Mouse (Mus musculus) hindbrain, embryonic 13.5 days (tissue): Measurements from ENCODE around the gene Lclat1. TPM values are rescaled to one million over a fixed set of nuclear protein-coding genes. Genes with fewer than 3 reads are reported as not detected.

Source experiments
- ATAC-seq: fragments of 200-750 bp; cut with Nextera tagmentation; 2 replicates; pipeline ENCODE4 v1.8.0; 2017; ENCODE audit warnings: moderate TSS enrichment; ENCODE audit not compliant: low FRiP score
- H3K27ac ChIP-seq: fragments of 300-500 bp; sonication (generic); 2 replicates; pipeline ENCODE4 v1.5.1; 2015; ENCODE audit warnings: inconsistent platforms, mild to moderate bottlenecking, moderate library complexity
- H3K27me3 ChIP-seq: fragments of 300-500 bp; sonication (generic); 2 replicates; pipeline ENCODE4 v1.6.1; 2015; ENCODE audit warnings: mild to moderate bottlenecking, inconsistent platforms
- H3K36me3 ChIP-seq: fragments of 300-500 bp; sonication (generic); 2 replicates; pipeline ENCODE4 v1.6.1; 2015; ENCODE audit warnings: mild to moderate bottlenecking, inconsistent platforms
- H3K4me1 ChIP-seq: fragments of 300-500 bp; sonication (generic); replicated peaks from 2 replicates; pipeline ENCODE4 v1.6.1; 2015; ENCODE audit warnings: inconsistent platforms
- H3K4me2 ChIP-seq: fragments of 300-500 bp; sonication (generic); 2 replicates; pipeline ENCODE4 v1.6.1; 2015; ENCODE audit warnings: inconsistent platforms, mild to moderate bottlenecking, moderate library complexity
- H3K4me3 ChIP-seq: fragments of 300-500 bp; sonication (generic); 2 replicates; pipeline ENCODE4 v1.5.1; 2015; ENCODE audit warnings: mild to moderate bottlenecking, inconsistent platforms
- H3K9ac ChIP-seq: fragments of 300-500 bp; sonication (generic); 2 replicates; pipeline ENCODE4 v1.6.1; 2015; ENCODE audit warnings: mild to moderate bottlenecking, inconsistent platforms
- H3K9me3 ChIP-seq: fragments of 300-500 bp; sonication (generic); 2 replicates; pipeline ENCODE4 v1.6.1; 2016; ENCODE audit warnings: inconsistent platforms
- WGBS: fragments of 180-500 bp; shearing (Covaris S2); methylation state at CpG from one replicate; pipeline ENCODE4 v1.1.7; 2015; 5-methylcytosine and 5-hydroxymethylcytosine counted together
- polyA plus RNA-seq: library from polyadenylated mRNA; unstranded; fragments of >200 nt; fragmentation: Nextera tagmentation; extraction: Ambion mirVana; gene quantifications from 2 replicates; pipeline ENCODE4 v1.2.1, GENCODE M21; 2015

Gene Lclat1
- polyA plus RNA-seq, 1 experiment from 2014 or later = 9.1 TPM

- no peak overlapping the region for H3K27ac ChIP-seq
- H3K27me3 ChIP-seq = no peaks in the 10 kb centered on the region
- no peak overlapping the region for H3K9ac ChIP-seq
- no peak for ATAC-seq
- WGBS = 64% methylated on average over 5 of the region's 5 CpGs
- peaks cover 11% of the 10 kb centered on the region for H3K4me1 ChIP-seq
- H3K36me3 ChIP-seq = no peaks in the 10 kb centered on the region
- H3K4me3 ChIP-seq = no peak overlapping the region
- H3K4me2 ChIP-seq = no peak overlapping the region
- H3K9me3 ChIP-seq = no peaks in the 10 kb centered on the region
Measured at GRCm38 (mm10) chr17:73071725-73072263, 36.0 kb upstream of the Lclat1 start.

GRCm38 (mm10) chr17:73072286-73072685 lies 35.5 kb upstream of the Lclat1 start:
- 55% methylated on average over 8 of the region's 8 CpGs for WGBS
- H3K9ac ChIP-seq = no peak overlapping the region
- no peaks in the 10 kb centered on the region for H3K27me3 ChIP-seq
- H3K4me3 ChIP-seq = no peak overlapping the region
- no peak for ATAC-seq
- no peaks in the 10 kb centered on the region for H3K9me3 ChIP-seq
- H3K4me2 ChIP-seq = no peak overlapping the region
- no peak overlapping the region for H3K27ac ChIP-seq
- peaks cover 6% of the 10 kb centered on the region for H3K4me1 ChIP-seq
- no peaks in the 10 kb centered on the region for H3K36me3 ChIP-seq

GRCm38 (mm10) chr17:73074631-73075030 lies 33.2 kb upstream of the Lclat1 start:
- H3K4me1 ChIP-seq = no peaks in the 10 kb centered on the region
- no peaks in the 10 kb centered on the region for H3K36me3 ChIP-seq
- ATAC-seq = no peak
- H3K9ac ChIP-seq = no peak overlapping the region
- no peak overlapping the region for H3K4me2 ChIP-seq
- no peaks in the 10 kb centered on the region for H3K9me3 ChIP-seq
- H3K27me3 ChIP-seq = no peaks in the 10 kb centered on the region
- no peak overlapping the region for H3K4me3 ChIP-seq
- no peak overlapping the region for H3K27ac ChIP-seq
- whole genome bisulfite sequencing = 73% methylated on average over 3 of the region's 3 CpGs

- Histone ChIP-seq H3K9ac (no peak overlapping the region), H3K36me3 (no peaks in the 10 kb centered on the region), H3K9me3 (no peaks in the 10 kb centered on the region), H3K4me2 (no peak overlapping the region), H3K4me3 (no peak overlapping the region), H3K27ac (no peak overlapping the region), H3K27me3 (no peaks in the 10 kb centered on the region), H3K4me1 (no peaks in the 10 kb centered on the region)
- 66% methylated on average over 9 of the region's 9 CpGs for WGBS
- ATAC-seq = no peak
Measured at GRCm38 (mm10) chr17:73075238-73075890, 32.4 kb upstream of the Lclat1 start.

DNA sequence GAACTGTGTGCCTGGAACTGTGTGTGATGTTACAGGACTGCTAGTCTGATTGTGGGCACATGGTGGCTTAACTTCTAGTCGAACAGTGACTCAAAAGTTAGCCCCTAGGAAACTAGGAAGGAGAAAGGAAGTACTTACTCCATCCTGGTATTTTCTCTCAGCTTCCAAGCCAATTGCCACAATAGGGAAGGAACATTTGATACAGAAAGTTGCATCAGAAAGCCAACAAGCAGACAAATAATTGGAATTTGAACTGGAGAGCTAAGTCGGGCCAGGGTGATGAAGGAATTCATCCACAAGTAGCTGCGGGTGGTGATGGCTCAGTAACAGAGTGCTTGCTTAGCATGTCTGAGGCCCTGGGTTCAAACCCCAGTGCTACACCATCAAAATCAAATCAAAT lies 30.1 kb upstream of the Lclat1 start:
- Histone ChIP-seq H3K27me3 (no peaks in the 10 kb centered on the region), H3K9ac (no peak overlapping the region), H3K36me3 (no peaks in the 10 kb centered on the region), H3K4me1 (no peaks in the 10 kb centered on the region), H3K4me2 (no peak overlapping the region), H3K27ac (no peak overlapping the region), H3K9me3 (no peaks in the 10 kb centered on the region), H3K4me3 (no peak overlapping the region)
- WGBS = 91% methylated on average over 3 of the region's 3 CpGs
- no peak for ATAC-seq

DNA sequence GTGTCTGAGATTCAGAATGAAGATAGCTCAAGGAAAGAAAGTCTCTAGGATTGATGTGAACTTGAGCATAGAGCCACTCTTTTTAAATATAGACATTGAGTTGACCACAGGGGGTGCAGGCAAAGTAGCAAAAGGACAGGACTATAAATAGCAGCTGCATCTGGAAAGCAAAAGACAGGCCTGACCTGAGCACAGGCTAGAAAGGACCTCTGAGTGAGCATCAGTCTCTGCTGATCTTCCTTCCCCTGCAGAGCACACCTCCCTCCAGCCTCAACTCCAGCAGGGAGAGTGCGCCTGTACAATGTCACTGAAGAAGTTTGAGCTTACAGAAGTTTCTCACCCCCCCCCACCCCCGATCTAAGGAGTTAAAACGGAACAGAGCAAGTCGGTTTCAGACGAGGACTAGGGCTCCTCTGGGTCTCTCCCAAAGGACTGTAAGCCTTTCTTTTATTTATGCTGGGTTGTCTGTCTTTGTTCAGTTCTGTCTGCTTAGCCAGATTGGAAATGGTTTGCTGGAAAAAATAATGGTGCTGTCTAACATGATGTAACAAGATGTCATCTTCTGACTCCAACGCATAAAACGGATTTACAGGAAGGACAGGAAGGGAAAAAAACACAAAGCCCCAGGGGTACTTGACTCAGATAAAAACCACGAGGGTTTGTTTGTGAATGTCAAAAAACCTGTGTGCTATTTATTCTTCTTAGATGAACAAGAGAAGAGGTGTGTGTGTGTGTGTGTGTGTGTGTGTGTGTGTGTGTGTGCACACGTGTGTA lies 26.2 kb upstream of the Lclat1 start:
- WGBS = 57% methylated on average over 9 of the region's 9 CpGs

GRCm38 (mm10) chr17:73082506-73083196 lies 25.1 kb upstream of the Lclat1 start:
- Histone ChIP-seq H3K4me3 (no peak overlapping the region), H3K27me3 (no peaks in the 10 kb centered on the region), H3K27ac (no peak overlapping the region), H3K36me3 (no peaks in the 10 kb centered on the region), H3K9ac (no peak overlapping the region), H3K9me3 (no peaks in the 10 kb centered on the region), H3K4me1 (no peaks in the 10 kb centered on the region), H3K4me2 (no peak overlapping the region)
- WGBS = 79% methylated on average over 4 of the region's 4 CpGs
- no peak for ATAC-seq

More for the DNA sequence above, 26.2 kb upstream of the Lclat1 start:
- no peaks in the 10 kb centered on the region for H3K9me3 ChIP-seq
- H3K4me3 ChIP-seq = no peak overlapping the region
- no peak overlapping the region for H3K4me2 ChIP-seq
- H3K9ac ChIP-seq = no peak overlapping the region
- H3K36me3 ChIP-seq = no peaks in the 10 kb centered on the region
- no peaks in the 10 kb centered on the region for H3K27me3 ChIP-seq
- H3K4me1 ChIP-seq = no peaks in the 10 kb centered on the region
- no peak for ATAC-seq
- no peak overlapping the region for H3K27ac ChIP-seq

GRCm38 (mm10) chr17:73087045-73087910 lies 20.5 kb upstream of the Lclat1 start:
- WGBS = 67% methylated on average over 13 of the region's 13 CpGs
- Histone ChIP-seq H3K36me3 (no peaks in the 10 kb centered on the region), H3K4me2 (no peak overlapping the region), H3K4me1 (no peaks in the 10 kb centered on the region), H3K9me3 (no peaks in the 10 kb centered on the region), H3K27me3 (no peaks in the 10 kb centered on the region), H3K9ac (no peak overlapping the region), H3K4me3 (no peak overlapping the region), H3K27ac (no peak overlapping the region)
- no peak for ATAC-seq

DNA sequence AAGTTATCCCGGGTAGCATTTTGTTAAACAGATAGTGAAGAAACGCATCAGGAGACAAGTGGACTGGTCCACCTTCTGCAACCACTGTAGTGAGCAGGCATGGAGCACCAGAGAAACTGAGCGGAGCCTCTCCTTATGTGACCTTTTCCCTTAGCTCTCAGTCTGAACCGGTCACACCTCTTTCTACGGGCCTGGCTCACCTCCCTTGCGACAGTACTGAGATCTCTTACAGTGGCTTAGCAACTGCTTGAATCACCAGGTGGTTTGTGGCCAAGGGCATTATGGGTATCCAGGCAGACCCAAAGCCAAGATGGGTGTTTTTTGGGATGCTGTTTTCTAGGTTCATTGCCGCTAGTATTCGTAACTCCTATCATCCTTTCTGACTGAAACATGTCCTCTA lies 16.4 kb upstream of the Lclat1 start:
- Histone ChIP-seq H3K9me3 (no peaks in the 10 kb centered on the region), H3K4me1 (no peaks in the 10 kb centered on the region), H3K27me3 (no peaks in the 10 kb centered on the region), H3K4me3 (no peak overlapping the region), H3K4me2 (no peak overlapping the region), H3K9ac (no peak overlapping the region), H3K27ac (no peak overlapping the region), H3K36me3 (no peaks in the 10 kb centered on the region)
- WGBS = 90% methylated on average over 8 of the region's 8 CpGs
- ATAC-seq = no peak

GRCm38 (mm10) chr17:73092103-73093097 lies 15.4 kb upstream of the Lclat1 start:
- Histone ChIP-seq H3K4me2 (no peak overlapping the region), H3K27me3 (no peaks in the 10 kb centered on the region), H3K9ac (no peak overlapping the region), H3K4me1 (no peaks in the 10 kb centered on the region), H3K4me3 (no peak overlapping the region), H3K36me3 (no peaks in the 10 kb centered on the region), H3K27ac (no peak overlapping the region), H3K9me3 (no peaks in the 10 kb centered on the region)
- WGBS = 83% methylated on average over 12 of the region's 12 CpGs
- no peak for ATAC-seq

- H3K27ac ChIP-seq = no peak overlapping the region
- no peak for ATAC-seq
- no peak overlapping the region for H3K9ac ChIP-seq
- no peak overlapping the region for H3K4me2 ChIP-seq
- 90% methylated on average over 11 of the region's 11 CpGs for WGBS
- no peaks in the 10 kb centered on the region for H3K36me3 ChIP-seq
- H3K4me3 ChIP-seq = no peak overlapping the region
- no peaks in the 10 kb centered on the region for H3K9me3 ChIP-seq
- H3K27me3 ChIP-seq = 0 out of 2 replicates have a peak, but pooled peaks cover 2% of the 10 kb centered on the region
- H3K4me1 ChIP-seq = no peaks in the 10 kb centered on the region
Measured at GRCm38 (mm10) chr17:73095070-73095469, 12.7 kb upstream of the Lclat1 start.
